Mouse (Mus musculus) monocyte, adult 5-6 weeks (primary cell): ENCODE data around the gene Arid4b. TPM values are rescaled to one million over a fixed set of nuclear protein-coding genes. Genes with fewer than 3 reads are reported as not detected.

ENCODE experiments used
- ATAC-seq: fragments of 153-309, 156-312 bp; replicated peaks from 2 replicates; pipeline ENCODE4 v1.8.0; 2017; ENCODE audit warnings: mild to moderate bottlenecking; ENCODE audit not compliant: low TSS enrichment, insufficient number of reproducible peaks, severe bottlenecking, poor library complexity, low FRiP score
- total RNA-seq: library from RNA; stranded (forward); fragments of 200-1000, 200-491, 200-594 nt; gene quantifications from 3 replicates; pipeline ENCODE4 v1.2.3, GENCODE M21; 2017

The Arid4b gene
- total RNA-seq, 1 experiment from 2014 or later: 88.5 TPM

DNA sequence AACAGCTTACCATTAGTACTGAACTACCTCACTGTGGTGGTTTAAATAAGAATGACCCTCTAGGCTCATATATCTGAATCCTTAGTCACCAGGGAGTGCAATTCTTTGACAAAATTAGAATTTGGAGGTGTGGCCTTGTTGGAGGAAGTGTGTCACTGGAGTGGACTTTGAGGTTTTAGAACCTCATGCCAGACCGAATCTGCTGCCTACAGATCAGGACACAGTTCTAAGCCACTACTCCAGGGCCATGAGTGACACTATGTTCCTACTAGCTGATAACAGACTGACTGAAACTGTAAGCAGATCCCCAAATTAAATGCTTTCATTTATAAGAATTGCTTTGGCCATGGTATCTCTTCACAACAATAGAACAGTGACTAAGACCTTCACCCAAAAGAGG, 13.2 kb upstream of the Arid4b start:
- no peak for ATAC-seq

DNA sequence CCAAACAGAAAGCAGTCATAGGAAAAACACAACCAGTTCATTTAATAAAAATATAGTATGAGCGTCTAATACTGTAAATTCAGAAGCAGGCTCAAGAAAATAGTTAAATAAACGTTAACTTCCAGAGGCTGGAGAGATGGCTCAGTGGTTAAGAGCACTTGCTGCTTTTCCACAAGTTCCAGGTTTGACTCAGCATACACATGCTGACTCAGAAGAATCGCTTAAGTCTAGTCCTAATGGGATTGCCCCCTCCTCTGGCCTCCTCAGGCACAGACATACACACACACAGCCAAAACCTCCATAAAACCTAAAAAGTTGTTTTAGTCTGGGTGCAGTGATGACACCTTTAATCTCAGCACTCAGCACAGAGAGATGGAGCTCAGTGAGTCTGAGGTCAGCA, 6.2 kb upstream of the Arid4b start:
- no peak for ATAC-seq

DNA sequence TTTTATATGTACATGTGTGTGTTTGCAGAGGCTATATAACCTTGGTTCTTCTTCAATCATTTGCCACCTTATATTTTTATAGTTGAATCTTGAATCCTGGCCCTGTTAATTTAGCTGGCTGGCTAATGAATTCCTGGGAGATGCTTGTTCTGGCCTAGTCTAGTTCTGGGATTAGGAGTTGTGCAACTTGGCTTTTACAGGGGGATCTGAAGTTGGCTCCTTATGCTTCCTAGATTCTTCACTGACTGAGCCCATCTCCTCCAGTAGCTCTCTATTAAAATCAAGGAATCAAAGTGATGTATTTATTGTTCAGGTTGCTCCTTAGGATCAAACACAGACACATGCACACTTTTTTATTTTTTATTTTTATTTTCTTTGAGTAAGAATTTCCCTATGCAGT, 3.5 kb upstream of the Arid4b start:
- no peak for ATAC-seq

DNA sequence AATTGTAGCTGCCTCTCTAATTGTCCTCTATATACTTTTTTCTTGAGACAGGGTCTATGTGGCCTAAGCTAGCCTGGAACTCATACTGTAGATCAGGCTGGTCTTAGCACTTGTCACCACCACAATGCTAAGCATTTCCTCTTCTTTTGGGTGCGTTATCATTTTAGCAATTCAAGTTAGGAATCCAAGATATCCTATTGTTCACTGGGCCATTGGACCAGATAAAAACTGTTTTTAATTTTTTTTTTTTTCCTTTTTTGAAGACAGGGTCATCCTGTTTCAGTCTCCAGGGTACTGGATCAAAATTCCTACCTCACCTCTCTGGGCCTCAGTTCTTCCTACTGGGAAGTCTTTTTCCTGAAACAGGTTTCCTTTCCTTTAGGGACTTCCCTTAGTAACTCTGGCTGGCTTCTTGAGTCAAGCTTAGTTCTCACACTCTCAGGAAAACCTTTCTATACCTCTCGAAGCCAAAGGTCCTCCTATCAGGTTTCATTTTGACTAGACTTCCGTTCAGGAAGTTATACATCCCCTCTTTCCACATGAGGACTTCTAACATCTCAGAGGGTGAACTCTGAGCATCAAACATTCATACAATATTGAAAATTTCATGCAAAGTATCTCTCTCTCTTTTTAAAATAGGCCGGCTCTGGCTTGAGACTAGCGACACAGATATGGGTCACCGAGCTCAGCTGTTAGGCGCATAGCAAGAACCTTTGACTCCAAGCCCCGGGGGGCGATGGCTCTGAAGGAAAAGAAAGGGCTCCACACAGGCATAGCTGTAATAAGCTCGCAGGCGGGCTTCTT, 621 bp upstream of the Arid4b start:
- ATAC-seq: no peak

DNA sequence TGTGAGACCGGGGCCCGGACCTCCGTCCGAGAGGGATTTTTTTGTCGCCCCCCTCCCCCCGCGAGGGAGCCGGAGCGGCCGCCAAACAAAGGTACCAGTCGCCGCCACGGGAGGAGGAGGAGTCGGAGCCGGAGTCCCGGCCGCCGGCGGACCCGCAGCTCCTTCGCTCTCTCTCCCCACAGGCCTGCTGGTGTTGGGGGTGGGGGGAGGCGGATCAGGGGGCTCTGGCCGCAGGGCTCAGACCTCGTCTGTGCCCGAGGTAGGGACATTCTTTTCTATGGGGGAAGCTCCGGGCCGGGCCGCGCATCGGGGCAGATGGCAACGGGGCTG, 875 bp downstream of the Arid4b start:
- ATAC-seq: peak; percentile 1; the same call in 1 of the 2 replicates

DNA sequence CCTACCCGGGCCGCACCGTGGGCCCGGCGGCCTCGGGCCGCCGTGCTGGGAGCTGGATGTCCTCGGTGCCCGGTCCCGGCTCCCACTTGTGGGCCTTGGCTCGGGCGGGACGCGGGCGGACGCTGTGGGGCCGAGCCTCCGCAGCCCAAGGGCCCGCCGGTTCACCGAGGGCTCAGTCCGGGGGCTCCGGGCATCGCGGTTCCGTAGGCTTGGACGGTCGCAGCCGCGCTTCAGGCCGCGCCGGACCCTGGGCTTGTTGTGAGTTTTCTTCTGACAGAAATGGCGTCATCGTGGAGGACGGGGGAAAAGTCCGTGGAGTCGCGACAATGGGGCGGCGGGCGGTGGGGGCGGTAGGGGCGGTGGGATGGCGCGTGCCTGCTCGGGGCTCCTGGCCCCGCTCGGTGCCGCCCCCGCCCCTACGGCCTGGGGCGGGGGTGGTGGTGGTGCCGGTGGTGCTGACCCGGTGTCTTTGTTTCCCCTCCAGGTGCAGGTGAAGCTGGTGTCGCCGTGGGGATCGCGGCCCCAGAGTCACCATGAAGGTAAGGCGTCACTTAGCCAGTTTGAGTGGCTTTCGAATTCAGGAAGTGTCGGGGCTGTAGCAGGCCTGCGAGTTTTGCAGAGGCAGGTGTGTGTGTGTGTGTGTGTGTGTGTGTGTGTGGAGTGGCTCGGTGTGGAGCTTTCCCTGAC, 1.5 kb downstream of the Arid4b start:
- no peak for ATAC-seq

DNA sequence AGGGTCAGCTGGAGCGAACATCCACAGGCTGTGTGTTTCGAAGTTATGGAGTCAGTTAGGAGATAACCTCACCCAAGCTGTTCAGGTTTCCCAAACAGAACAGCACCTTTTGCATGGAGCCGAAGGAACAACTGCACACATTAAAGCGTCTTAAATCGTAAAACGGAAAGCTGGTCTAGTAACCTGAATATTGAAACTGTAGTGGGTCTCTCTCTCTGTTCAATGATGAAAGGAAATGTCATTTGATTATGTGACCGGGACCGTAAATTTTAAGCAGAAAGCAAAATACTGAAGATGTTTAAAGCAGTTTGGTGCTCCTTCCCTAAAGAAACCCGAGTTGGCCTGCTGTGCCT, 2.0 kb downstream of the Arid4b start:
- ATAC-seq: no peak

DNA sequence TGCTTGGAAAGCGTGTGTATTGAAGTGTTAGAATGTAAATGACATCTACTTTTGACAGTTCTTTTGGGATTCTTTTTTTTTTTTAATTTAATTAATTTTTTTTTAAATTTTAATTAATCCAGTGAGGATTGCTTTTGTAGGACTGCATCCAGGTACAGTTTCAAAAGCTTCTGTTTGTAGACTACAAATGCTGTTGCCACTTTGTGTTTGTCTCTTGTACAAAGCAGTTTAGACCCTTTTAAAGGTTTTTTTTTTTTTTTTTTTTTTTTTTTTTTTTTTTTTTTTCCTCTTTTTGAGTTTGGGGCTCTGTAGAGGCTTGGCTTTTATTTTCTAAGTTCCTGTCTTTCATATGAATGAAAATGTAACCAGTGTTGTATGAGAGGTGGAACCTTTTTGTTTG, 2.7 kb downstream of the Arid4b start:
- ATAC-seq: no peak

DNA sequence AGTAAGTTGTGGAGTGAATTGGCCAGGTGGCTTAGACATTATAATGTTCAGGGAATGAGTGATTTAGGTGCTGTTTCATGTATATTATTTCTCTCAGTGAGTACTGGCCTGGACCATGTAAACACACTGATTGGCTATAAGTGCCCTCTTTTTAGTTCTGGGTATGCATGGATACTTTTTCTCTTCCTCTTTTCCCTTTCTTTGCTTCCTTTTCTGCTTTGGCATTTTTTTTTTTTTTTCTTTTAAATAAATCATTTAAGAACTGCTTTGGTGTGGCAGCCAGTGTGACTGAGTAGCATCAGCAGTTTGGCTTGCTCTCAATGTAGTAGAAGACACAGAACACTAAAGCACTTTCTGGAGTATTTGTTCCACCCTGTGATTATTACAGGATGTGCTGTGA, 5.0 kb downstream of the Arid4b start:
- ATAC-seq: no peak

DNA sequence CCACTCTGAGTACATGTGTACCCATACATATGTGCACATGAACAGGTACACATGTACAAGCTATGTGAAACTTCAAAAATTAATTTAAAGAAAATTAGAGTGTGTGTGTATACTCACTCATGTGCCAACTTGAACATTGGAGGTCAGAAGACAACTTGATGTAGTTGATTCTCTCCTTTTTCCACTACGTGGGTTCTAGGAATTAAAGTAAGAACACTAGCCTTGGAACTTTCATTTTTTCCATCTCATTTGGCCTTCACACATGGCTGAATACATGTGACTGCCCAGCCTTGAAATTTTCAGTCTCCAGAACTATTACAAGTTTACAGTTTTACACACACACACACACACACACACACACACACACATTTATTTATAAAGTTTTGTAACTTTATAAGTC, 6.3 kb downstream of the Arid4b start:
- no peak for ATAC-seq

DNA sequence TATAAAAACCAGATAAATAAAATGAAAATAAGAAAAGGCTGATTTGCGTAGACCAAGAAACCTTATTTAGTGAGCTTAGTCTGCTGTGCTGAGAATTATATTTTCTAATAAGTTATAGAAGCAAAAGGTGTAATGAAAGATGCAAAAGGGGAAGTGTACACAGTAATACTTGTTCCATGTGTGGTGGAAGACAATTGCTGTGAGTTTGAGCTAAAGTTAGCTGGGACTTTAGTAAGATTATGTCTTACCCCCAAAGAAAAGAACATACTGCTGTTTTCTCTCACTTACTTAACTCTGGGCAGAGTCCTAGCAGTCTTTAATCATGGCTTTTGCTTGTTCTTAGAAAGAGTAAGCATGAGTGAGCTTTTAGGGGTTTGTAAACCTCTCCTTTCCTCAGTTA, 11.3 kb downstream of the Arid4b start:
- ATAC-seq: no peak

DNA sequence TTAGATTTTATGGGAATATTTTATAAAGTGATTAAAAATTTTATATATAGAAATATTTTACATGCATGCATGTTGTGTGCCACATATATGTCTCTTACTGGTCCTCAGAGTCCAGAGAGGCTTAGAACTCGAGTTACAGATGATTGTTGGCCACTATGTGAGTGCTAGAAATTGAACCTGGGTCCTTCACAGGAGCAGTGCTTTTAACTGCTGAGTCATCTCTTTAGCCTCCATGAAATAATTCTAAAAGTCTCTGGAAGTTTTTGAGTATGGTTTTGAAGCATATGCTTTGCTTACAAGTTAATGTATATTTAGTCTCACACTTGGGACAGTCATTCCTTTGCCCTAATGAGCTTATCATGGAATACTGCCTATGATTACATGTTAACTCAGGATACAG, 12.3 kb downstream of the Arid4b start:
- ATAC-seq: no peak

DNA sequence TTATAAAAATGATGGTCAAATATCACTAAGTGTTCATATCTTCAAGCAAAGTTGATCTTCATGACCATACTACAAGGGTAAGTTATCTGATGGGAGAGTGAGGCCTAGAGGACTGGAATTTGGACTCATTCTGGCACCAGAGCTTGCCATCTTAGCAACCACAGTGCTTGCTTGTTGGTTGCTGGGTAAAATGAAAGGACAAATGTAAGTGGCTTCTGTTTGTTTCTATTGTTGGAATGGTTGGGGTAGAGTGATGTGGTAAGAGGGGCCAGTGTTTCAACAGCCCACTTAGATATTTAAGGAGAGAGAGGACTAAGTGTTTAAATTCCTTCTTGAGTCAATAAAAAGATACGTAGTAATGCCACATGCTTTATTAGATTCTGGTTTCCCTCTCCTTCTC, 25.6 kb downstream of the Arid4b start:
- ATAC-seq: no peak

DNA sequence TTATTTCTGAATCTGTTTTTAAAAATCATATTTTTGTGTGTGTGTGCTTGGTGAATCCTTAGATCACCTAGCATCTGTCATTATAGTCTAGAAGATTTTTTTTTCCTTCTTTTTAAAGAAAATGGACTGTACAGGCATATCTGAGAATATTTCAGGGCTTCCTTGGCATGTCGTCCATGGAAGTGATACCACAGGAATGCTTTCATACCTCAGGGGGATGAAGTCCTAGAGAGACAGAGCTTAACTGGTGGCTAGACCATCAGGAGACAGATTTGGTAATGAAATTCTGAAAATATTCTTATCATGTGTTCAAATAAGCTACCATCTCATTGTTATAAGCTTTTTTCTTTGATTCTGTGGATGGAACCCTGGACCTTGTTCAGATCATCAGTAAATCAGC, 40.0 kb downstream of the Arid4b start:
- ATAC-seq: no peak

DNA sequence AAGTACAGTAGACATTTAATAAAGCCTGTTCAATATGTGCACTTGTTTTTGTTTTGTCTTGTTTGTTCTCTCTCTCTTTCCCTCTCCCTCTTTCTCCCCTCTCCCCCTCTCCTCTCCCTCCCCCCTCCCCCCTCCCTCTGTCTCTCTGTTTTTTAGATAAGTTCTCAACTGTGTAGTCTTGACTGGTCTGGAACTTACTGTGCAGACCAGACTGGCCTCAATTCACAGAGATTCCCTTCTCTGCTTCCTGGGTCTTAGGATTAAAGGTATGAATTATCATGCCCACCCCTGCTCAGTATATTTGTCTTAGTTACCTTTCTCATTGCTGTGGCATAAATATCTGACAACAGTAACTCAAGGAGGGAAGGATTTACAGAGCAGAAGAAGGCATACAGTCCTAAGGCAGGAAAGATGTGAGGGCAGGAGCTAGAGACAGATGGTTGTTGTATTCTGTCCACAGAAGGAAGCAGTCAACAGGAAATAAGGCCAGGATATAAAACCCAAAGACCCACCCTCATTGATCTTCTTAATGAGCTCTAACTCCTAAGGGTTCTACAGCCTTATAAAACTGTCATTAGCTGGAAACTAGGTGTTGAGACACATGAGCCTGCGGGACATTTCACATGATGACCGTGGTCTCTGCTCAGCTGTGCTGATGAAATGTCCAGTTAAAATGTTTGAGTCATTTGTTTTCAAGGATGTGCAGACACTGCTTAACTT, 47.3 kb downstream of the Arid4b start:
- ATAC-seq: no peak

DNA sequence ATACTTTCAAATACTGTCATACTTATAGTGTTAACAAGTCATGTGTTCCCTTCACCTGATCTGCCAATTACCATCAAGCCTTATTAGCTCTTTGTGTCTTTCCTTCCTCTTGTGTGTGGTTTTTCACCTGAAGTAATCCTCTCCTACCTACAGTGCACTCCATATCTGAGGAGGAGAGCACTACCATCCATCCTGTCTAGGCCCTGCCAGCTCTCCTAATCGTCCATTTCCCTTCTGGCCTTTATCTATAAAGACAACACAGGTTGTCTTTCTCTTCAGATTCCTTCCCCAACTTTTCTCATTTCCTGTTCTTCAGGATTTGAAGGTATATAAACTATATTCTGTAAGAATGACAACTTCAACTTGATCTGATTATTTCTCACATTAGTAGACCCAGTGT, 48.1 kb downstream of the Arid4b start:
- ATAC-seq: no peak

DNA sequence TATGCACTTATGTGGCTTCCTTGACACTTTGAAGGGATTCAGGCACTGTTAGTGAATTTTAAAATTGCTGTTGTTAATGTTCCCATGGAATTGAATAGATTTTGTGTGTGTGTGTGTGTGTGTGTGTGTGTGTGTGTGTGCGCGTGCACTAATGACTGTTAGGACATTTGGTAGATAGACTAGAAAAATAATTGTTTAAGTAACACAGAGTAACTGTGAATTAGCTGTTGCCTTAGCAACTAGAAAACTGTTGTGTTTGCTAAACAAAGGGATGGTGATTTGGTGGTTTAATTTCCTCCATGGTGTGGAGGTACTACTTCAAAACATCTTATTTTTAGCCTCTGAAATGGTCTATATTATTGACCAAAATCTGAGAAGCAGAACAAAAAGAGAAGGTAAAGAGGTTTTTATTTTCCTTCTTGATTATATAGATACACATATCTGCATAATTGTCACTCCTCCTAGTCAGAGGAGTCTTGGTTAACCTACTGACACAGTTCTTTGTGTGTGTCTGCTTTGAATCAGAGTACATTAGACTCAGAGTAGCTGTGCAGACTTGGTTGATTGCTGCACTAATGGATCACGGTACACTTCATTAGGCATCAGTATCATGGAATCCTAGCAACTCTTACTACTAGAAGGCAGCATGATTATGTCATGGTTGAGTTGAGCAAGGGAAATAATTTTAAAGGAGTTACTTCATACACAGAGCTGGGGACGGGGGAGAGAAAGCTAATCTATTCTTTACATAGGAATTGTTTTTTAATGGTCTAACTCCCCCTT, 50.9 kb downstream of the Arid4b start:
- no peak for ATAC-seq

DNA sequence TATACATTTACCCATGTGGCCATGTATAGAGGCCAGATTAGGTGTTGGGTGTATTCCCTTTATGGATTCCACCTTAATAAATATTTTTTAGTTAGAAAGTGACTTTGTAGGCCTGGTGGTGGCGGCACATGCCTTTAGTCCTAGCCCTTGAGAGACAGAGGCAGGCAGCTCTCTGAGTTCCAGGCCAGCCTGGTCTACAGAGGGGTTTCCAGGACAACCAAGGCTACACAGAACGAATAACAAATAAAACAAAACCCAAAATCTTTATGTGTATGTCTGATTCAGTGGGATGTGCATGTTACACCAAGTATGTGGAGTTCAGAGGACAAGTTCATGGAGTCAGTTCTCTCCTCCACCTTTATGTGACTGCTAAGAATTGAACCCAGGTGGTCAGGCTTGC, 52.8 kb downstream of the Arid4b start:
- no peak for ATAC-seq

DNA sequence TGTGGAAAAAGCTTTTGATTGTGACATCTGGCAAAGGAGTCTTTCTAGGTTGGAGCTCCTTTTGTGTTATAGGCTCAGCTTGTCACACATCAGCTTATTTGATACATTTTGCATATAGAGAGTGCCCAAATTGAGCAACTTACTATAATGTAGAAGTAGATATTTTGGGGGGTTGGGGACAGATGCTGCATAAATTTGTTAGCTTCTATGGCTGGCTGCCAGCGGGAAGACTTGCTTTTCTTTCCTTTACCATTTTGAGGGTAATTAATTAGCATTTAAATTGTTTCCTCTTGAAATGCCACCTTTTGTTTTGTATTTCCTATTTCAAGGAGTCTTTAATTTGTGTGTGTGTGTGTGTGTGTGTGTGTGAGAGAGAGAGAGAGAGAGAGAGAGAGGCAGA, 68.6 kb downstream of the Arid4b start:
- no peak for ATAC-seq
